Mouse (Mus musculus) thymus, adult 2 months (tissue): ENCODE data around the gene Gm17606. TPM values are rescaled to one million over a fixed set of nuclear protein-coding genes. Genes with fewer than 3 reads are reported as not detected.
"Not testable (repeated sequence)": the region's sequence is repeated elsewhere in the genome, so short reads cannot be mapped to it uniquely, and the experiment has no call there.

Source experiments
- DNase-seq: peaks from one replicate; pipeline ENCODE4 v3.0.0; 2021
- H3K27ac ChIP-seq: fragments of 200-500 bp; 2 replicates; pipeline ENCODE4 v1.5.1; 2012; ENCODE audit warnings: low read length, control low read depth; ENCODE audit not compliant: control insufficient read depth, insufficient read depth
- H3K27me3 ChIP-seq: fragments of 200-500 bp; 2 replicates; pipeline ENCODE4 v1.6.1; 2012; ENCODE audit warnings: mild to moderate bottlenecking, low read length, moderate library complexity, mixed read lengths; ENCODE audit not compliant: control insufficient read depth, insufficient read depth
- H3K36me3 ChIP-seq: fragments of 200-500 bp; 2 replicates; pipeline ENCODE4 v1.6.1; 2012; ENCODE audit warnings: mild to moderate bottlenecking, low read length, moderate library complexity; ENCODE audit not compliant: control insufficient read depth, insufficient read depth
- H3K4me1 ChIP-seq: fragments of 200-500 bp; replicated peaks from 2 replicates; pipeline ENCODE4 v1.6.1; 2012; ENCODE audit warnings: low read length; ENCODE audit not compliant: control insufficient read depth, insufficient read depth
- H3K4me3 ChIP-seq: fragments of 200-500 bp; 2 replicates; pipeline ENCODE4 v1.5.1; 2012; ENCODE audit warnings: mild to moderate bottlenecking, low read length, control low read depth, moderate library complexity; ENCODE audit not compliant: control insufficient read depth, insufficient read depth
- CTCF ChIP-seq: fragments of 200-500 bp; IDR thresholded peaks from 2 replicates; pipeline ENCODE4 v1.5.1; 2012; ENCODE audit warnings: mild to moderate bottlenecking, control low read depth, low read length, moderate library complexity, borderline replicate concordance; ENCODE audit not compliant: control insufficient read depth, poor library complexity, insufficient read depth; ENCODE audit errors: extremely low read depth
- POLR2A ChIP-seq: fragments of 200-500 bp; IDR thresholded peaks from 2 replicates; pipeline ENCODE4 v1.6.1; 2012; ENCODE audit warnings: mild to moderate bottlenecking, low read length, control low read depth, moderate library complexity; ENCODE audit not compliant: control insufficient read depth, poor library complexity, insufficient read depth; ENCODE audit errors: extremely low read depth
- WGBS: fragments of 180-500 bp; shearing (Covaris S2); methylation state at CpG from one replicate; pipeline ENCODE4 v1.1.7; 2018; 5-methylcytosine and 5-hydroxymethylcytosine counted together
- polyA plus RNA-seq: library from polyadenylated mRNA; depleted of rRNA; stranded (reverse); fragments of >200 nt; gene quantifications from 2 replicates; pipeline ENCODE4 v1.2.3, GENCODE M21; 2012

Gene Gm17606
- polyA plus RNA-seq, 1 experiment: not detected

GRCm38 (mm10) chr14:54609245-54609644 lies 31.5 kb upstream of the Gm17606 start:
- no peak for DNase-seq
- no peaks in the 10 kb centered on the region for H3K27me3 ChIP-seq
- 93% methylated on average over 4 of the region's 4 CpGs for WGBS
- H3K27ac ChIP-seq: no peak overlapping the region
- peaks cover 9% of the 10 kb centered on the region for H3K36me3 ChIP-seq
- no peak overlapping the region for H3K4me3 ChIP-seq
- H3K4me1 ChIP-seq: peaks cover 3% of the 10 kb centered on the region
- TF ChIP-seq POLR2A (no peak), CTCF (no peak)

- no peaks in the 10 kb centered on the region for H3K27me3 ChIP-seq
- H3K4me1 ChIP-seq: peaks cover 3% of the 10 kb centered on the region
- WGBS: 91% methylated on average over 4 of the region's 4 CpGs
- no peak overlapping the region for H3K4me3 ChIP-seq
- DNase-seq: peak; percentile 37
- H3K36me3 ChIP-seq: peaks cover 9% of the 10 kb centered on the region
- no peak for TF ChIP-seq CTCF
- TF ChIP-seq POLR2A: no peak
- no peak overlapping the region for H3K27ac ChIP-seq
Observed at GRCm38 (mm10) chr14:54609962-54610361, 30.8 kb upstream of the Gm17606 start.

DNA sequence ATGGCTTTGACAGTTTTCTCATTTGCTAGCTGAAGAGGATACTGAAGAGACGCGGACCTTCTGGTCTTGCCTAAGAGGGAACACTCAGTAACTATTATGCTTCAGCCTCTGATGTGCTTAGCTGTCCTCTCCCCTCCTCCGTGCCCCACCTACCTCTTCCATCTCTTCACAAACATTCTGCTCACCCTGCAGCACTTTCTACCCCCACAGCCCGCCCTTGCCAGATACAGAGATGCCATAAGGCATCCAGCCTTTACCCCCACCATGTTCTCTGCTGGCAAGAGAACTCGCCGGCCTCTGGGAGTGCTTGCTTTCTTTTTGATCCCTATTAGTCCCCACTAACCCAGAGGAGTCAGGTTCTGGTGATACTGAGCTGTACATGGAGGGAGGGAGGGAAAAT lies 30.1 kb upstream of the Gm17606 start:
- H3K4me1 ChIP-seq: peaks cover 3% of the 10 kb centered on the region
- H3K27me3 ChIP-seq: no peaks in the 10 kb centered on the region
- WGBS: 96% methylated on average over 6 of the region's 6 CpGs
- peaks cover 12% of the 10 kb centered on the region for H3K36me3 ChIP-seq
- H3K4me3 ChIP-seq: no peak overlapping the region
- DNase-seq: no peak
- no peak for TF ChIP-seq POLR2A
- TF ChIP-seq CTCF: no peak
- no peak overlapping the region for H3K27ac ChIP-seq

GRCm38 (mm10) chr14:54614130-54614529 lies 26.6 kb upstream of the Gm17606 start:
- not testable (repeated sequence) for H3K4me3 ChIP-seq, DNase-seq, H3K4me1 ChIP-seq, H3K27ac ChIP-seq, H3K27me3 ChIP-seq
- H3K36me3 ChIP-seq: peaks cover 12% of the 10 kb centered on the region
- 97% methylated on average over 16 of the region's 16 CpGs for WGBS

DNA sequence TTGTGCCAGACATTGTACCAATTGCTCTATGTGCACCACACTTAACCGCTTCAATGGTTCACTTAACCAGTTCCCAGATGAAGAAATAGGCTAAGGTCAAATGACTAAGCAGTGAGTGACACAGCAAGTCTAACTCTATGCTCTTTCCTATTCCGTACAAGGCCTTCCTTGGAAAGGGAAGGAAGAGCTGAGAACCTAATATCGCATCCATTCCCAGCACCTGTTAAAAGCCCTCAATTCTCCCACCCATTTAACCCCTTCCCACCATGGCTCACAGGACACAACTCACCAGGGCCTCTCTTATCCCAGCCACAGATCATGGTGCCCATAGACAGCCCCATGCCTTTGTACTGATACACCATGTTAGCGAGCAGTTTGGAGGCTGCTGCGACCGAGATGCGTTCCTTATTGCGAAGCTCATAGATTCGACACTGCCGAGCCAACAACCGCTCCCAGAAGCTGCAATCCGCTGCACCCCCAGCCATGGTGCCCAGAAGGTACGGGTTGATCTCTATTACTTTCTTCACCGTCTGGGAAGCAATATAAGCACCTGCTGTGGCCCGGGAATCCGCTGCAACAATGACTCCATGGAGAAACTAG lies 24.4 kb upstream of the Gm17606 start:
- no peak for DNase-seq
- Histone ChIP-seq H3K27me3 (no peaks in the 10 kb centered on the region), H3K4me3 (no peak overlapping the region), H3K4me1 (peaks cover 9% of the 10 kb centered on the region), H3K36me3 (peaks cover 12% of the 10 kb centered on the region), H3K27ac (no peak overlapping the region)
- TF ChIP-seq CTCF (no peak), POLR2A (no peak)
- WGBS: 98% methylated on average over 16 of the region's 16 CpGs

DNA sequence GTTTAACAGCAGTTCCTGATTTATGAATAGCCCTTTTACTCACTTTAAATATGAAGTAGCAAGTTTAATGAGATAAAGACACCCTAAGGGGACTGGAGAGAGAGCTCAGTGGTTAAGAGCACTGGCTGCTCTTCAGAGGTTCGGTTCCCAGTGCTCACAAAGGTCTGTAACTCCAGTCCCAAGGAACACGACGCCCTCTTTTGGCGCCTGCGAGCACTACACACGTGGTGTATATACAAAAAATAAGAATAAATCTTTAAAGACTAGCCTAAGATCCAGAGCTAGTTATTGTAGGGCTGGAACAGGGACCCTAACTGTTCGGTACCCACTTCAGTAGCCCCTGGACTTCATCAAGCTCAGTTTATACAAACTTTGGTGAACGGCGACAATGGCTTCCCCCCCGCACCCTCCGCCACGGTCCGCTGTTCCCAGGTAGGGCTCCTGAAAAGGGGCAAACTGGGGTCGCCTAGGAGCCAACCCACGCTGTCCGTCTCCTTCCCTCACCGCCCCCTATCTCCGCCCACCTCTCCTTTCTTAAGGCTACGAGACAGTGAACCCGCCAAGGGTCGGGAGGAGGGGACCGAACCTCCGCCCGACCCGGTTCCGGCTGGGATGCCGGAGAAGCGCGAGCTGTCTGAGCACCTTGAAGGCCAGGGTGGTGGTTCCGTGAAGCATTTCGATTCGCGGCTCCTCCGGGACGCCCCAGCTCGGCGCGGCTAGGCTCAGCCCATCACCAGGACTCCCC lies 23.4 kb upstream of the Gm17606 start:
- H3K27ac ChIP-seq: no peak overlapping the region
- DNase-seq: no peak
- H3K4me3 ChIP-seq: peak overlapping the region; percentile 88
- WGBS: 2% methylated on average over 38 of the region's 38 CpGs
- peaks cover 9% of the 10 kb centered on the region for H3K4me1 ChIP-seq
- peaks cover 6% of the 10 kb centered on the region; the same call in 1 of the 2 replicates for H3K36me3 ChIP-seq
- no peaks in the 10 kb centered on the region for H3K27me3 ChIP-seq
- TF ChIP-seq POLR2A: no peak
- no peak for TF ChIP-seq CTCF

DNA sequence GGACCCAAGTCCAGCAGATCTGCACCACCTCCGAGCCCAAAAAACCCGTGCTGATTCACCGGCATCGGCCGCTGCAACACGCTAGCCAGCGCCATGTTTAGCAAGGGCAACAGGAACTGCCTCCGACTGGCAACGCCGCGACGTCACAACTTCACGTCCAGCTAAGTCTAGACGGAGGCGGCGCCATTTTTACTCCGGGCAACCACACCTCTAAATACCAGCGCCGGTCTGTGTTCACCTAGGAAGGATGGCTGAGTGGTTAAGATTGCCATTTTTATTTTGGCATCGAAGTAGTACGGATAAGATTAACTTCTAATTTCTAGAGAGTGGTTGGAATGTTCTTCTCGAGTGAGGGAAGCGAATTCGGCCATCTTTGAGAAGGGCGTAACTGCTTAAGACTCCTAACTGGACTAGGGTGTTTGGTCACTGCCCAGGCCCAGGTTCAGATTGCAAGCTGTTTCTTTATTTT lies 22.8 kb upstream of the Gm17606 start, which contains the start of gene Psmb5:
Gene Psmb5 (minus strand): TSS at position 126 of the 469 bp plus-strand sequence.
- Histone ChIP-seq H3K36me3 (0 out of 2 replicates have a peak, but pooled peaks cover 3% of the 10 kb centered on the region), H3K27me3 (no peaks in the 10 kb centered on the region), H3K4me3 (peak within 1 kb of the TSS; percentile 88), H3K27ac (no peak within 1 kb of the TSS), H3K4me1 (peaks cover 9% of the 10 kb centered on the region)
- WGBS: under 1% methylated on average over 25 of the region's 25 CpGs
- peak; percentile 85 for DNase-seq
- TF ChIP-seq POLR2A (no peak), CTCF (no peak)
